Mouse (Mus musculus): ENCODE measurements around the gene Shisa8.
A peak's percentile ranks its signal among the peaks of the same experiment; 100 is the strongest.

Gene Shisa8

GRCm38 (mm10) chr15:82170437-82171377, 41.9 kb downstream of the Shisa8 start:
- DNase-seq (ENCODE audit: low spot score) = no peak

- no peak for DNase-seq (ENCODE audit: low spot score)
Measured at GRCm38 (mm10) chr15:82169671-82170070, 42.9 kb downstream of the Shisa8 start.

GRCm38 (mm10) chr15:82167201-82168168, 45.1 kb downstream of the Shisa8 start:
- peak; percentile 53 for DNase-seq (ENCODE audit: low spot score)

- no peak for DNase-seq (ENCODE audit: low spot score)
Measured at GRCm38 (mm10) chr15:82166240-82167100, 46.1 kb downstream of the Shisa8 start.

GRCm38 (mm10) chr15:82165332-82166239, 47.0 kb downstream of the Shisa8 start:
- peak; percentile 81 for DNase-seq (ENCODE audit: low spot score)

GRCm38 (mm10) chr15:82164496-82164895, 48.1 kb downstream of the Shisa8 start:
- no peak for DNase-seq (ENCODE audit: low spot score)

- peak; percentile 39 for DNase-seq (ENCODE audit: low spot score)
Measured at GRCm38 (mm10) chr15:82164061-82164399, 48.6 kb downstream of the Shisa8 start.

- no peak for DNase-seq (ENCODE audit: low spot score)
Measured at GRCm38 (mm10) chr15:82163356-82164060, 49.1 kb downstream of the Shisa8 start.

GRCm38 (mm10) chr15:82161965-82162600, 50.5 kb downstream of the Shisa8 start:
- no peak for DNase-seq (ENCODE audit: low spot score)

GRCm38 (mm10) chr15:82160731-82161640, 51.6 kb downstream of the Shisa8 start:
- no peak for DNase-seq (ENCODE audit: low spot score)

GRCm38 (mm10) chr15:82159471-82159870, 53.1 kb downstream of the Shisa8 start:
- no peak for DNase-seq (ENCODE audit: low spot score)

GRCm38 (mm10) chr15:82158243-82159035, 54.2 kb downstream of the Shisa8 start:
- no peak for DNase-seq (ENCODE audit: low spot score)

- DNase-seq (ENCODE audit: low spot score) = no peak
Measured at GRCm38 (mm10) chr15:82156902-82157301, 55.7 kb downstream of the Shisa8 start.

- no peak for DNase-seq (ENCODE audit: low spot score)
Measured at GRCm38 (mm10) chr15:82156298-82156697, 56.3 kb downstream of the Shisa8 start.
